Mouse (Mus musculus): ENCODE measurements around the gene Olfr1135.

Gene Olfr1135

DNA sequence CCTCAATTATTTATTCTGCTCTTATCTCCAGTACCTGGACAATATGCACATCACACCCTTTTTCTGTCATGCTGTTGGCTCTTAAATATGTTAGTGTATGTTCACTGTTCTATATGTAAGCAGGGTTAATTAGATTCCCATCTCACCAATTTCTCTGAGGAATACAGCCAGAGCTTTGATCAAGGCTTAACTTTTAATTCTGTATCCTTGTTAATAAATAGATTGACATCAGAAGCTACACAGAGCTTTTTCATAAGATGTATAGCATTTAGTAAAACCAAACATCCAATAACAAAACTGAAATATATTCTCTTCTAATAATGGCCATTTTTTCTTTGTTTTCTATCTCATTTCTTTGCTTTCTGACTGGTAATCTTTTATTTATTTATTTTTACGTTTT, at the start of gene Olfr1135:
TSS of gene Olfr1135 (minus strand) at position 101 of the 400 bp plus-strand sequence.
- no peak for DNase-seq (ENCODE audit: inconsistent age in 2 of 2, low spot score in 1 of 2)

DNA sequence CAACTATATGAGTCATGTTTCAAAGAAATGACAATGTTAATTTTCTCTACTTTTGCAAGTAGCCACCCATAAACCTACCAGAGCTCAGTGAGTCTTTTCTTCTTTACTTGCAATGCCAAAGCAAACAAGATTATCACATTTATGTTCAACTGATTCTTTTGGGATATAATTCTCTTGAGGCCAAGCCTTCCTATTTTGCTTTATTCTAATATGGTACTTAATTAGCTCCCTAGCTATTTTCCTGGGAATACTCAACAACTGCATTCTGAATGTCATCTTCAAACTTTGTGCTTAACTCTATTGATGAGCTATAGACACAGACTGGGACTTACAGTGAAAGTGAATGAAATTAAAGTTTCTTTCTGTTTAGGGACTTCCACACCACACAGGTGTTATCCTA, 39.6 kb upstream of the Olfr1135 start, which contains the start of gene Olfr1137:
TSS of gene Olfr1137 (minus strand) at position 101 of the 400 bp plus-strand sequence.
- no peak for DNase-seq (ENCODE audit: inconsistent age in 2 of 2, low spot score in 1 of 2)

GRCm38 (mm10) chr2:87693847-87694246, 20.4 kb upstream of the Olfr1135 start, which contains the start of gene Olfr1136:
Gene Olfr1136, minus strand, starts transcription at chr2:87693947.
- DNase-seq (ENCODE audit: inconsistent age in 2 of 2, low spot score in 1 of 2): no peak

GRCm38 (mm10) chr2:87658360-87658759, 15.1 kb downstream of the Olfr1135 start, which contains the start of gene Olfr1134:
Gene Olfr1134, minus strand, starts transcription at chr2:87658460.
- no peak for DNase-seq (ENCODE audit: inconsistent age in 2 of 2, low spot score in 1 of 2)

DNA sequence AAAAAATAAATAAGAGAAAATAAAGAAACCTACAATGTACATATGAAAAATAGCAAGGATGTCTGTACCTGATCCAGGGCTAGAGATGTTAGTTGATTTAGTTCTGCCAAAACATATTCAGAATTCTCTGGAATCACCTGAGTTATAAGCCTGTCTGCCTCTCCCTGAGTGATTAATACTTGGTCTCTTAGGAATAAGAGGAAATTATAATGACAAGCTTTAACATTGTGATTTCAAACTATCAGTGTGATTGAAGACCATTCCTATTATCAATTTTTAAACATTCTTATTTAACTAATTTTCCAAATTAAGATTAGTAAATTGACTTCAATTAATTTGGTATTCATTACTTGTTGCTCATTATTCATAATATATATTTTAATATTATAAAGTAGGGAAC, 26.2 kb downstream of the Olfr1135 start, which contains the start of gene Olfr1133:
TSS of gene Olfr1133 (minus strand) at position 101 of the 400 bp plus-strand sequence.
- no peak for DNase-seq (ENCODE audit: inconsistent age in 2 of 2, low spot score in 1 of 2)

DNA sequence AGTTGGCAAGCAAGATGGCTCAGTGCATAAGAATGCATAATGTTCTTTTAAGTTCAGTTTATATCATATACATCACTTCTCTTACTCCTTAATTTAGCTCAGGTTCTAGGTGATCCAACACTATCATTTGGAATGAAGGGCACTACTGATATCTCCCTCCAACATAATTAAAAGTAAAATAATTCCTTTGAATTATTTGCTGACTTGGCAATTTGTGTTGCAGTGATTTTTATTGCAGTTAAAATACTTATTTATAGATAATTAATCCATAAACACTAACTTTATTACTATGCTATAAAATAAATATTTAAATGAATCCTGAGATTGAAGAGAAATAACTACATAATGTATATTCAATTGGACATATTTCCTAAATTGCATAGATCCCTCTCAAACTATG, 31.0 kb downstream of the Olfr1135 start:
- DNase-seq (ENCODE audit: inconsistent age in 2 of 2, low spot score in 1 of 2): no peak

DNA sequence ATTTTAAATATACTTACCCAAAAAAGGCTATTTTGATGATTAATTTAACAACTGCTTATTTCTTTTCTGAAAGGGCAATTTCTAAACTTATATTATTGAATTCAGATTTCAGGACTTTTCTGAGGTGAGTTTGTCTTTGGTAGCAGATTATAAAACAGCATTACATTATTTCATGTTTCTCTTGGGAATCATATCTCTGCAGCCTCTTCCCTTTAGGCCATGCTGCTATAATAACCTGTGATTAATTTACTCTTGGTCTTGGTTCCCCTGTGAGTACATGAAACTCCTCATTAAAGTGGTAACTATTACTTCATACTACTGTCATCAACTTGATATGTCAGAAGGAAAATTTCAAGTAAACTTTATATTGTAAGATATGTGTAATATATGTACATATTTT, 36.0 kb downstream of the Olfr1135 start, which contains the start of gene Olfr1132:
TSS of gene Olfr1132 (minus strand) at position 101 of the 400 bp plus-strand sequence.
- DNase-seq (ENCODE audit: inconsistent age in 2 of 2, low spot score in 1 of 2): no peak

DNA sequence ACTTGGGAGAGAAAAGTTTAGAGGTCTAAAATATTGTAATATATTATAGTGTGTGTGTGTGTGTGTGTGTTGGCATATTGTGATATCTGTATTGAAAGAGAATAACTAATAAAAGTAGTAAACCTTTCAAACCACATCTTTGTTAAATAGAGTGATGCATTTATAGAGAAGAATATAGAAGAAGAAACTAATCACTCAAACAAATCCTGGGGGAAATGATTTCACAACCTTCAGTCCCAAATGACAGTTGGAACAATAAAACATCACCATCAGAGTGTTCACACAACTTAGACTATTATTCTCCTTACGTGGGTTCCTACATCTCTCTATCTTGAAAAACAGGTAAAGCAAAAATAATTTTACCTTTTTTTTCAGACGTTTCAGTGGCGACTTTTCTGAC, 46.7 kb downstream of the Olfr1135 start, which contains the start of gene Olfr1131:
TSS of gene Olfr1131 (plus strand) at position 301 of the 400 bp plus-strand sequence.
- DNase-seq (ENCODE audit: inconsistent age in 2 of 2, low spot score in 1 of 2): no peak
